Mouse (Mus musculus) left cerebral cortex, adult 9 months (tissue): ENCODE results near the gene Xkrx.
"Not testable (repeated sequence)": the region's sequence is repeated elsewhere in the genome, so short reads cannot be mapped to it uniquely, and the experiment has no call there.

Source experiments
- DNase-seq, 2 experiments: peaks; one replicate each; pipeline ENCODE4 v3.0.0; 2022; ENCODE audit warnings: low spot score in 2 of 2

The Xkrx gene

GRCm38 (mm10) chrX:134162043-134162720 lies at the start of gene Xkrx:
Gene Xkrx, minus strand, starts transcription at chrX:134162076.
- DNase-seq, result peak in 1 of 2 experiments; percentile 2

GRCm38 (mm10) chrX:134211151-134211642 lies 49.3 kb upstream of the Xkrx start:
- DNase-seq, result peak in 1 of 2 experiments; percentile 6

GRCm38 (mm10) chrX:134208491-134208890 lies 46.6 kb upstream of the Xkrx start:
- DNase-seq, result no peak

GRCm38 (mm10) chrX:134187201-134187600 lies 25.3 kb upstream of the Xkrx start, which contains the start of gene Arl13a:
Gene Arl13a, plus strand, starts transcription at chrX:134187501.
- DNase-seq, result not testable (repeated sequence)

- DNase-seq, result no peak
Observed at GRCm38 (mm10) chrX:134174699-134175098, 12.8 kb upstream of the Xkrx start.

GRCm38 (mm10) chrX:134170584-134170983 lies 8.7 kb upstream of the Xkrx start:
- DNase-seq, result no peak

GRCm38 (mm10) chrX:134163484-134163883 lies 1.6 kb upstream of the Xkrx start:
- DNase-seq, result no peak

DNA sequence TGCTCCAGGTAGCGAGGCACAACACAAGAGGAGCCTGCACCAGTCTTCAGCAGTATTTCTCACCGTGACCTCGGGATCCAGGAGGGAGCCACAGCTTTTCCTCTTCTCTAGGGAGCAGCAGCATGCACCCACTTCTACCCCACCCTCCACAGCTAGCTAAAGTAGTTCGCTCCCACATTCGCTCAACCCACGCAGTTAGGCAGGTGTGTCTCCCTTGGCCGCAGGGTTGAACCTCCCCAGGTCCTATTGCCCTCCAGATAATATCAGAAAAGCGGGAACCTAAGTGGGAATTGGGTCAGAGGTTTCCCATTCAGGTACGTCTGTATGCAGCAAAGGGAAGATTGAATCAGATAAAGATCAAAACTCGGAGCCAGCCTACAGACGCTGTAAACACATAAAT lies 950 bp upstream of the Xkrx start:
- DNase-seq, result peak; percentile 5 to 7

DNA sequence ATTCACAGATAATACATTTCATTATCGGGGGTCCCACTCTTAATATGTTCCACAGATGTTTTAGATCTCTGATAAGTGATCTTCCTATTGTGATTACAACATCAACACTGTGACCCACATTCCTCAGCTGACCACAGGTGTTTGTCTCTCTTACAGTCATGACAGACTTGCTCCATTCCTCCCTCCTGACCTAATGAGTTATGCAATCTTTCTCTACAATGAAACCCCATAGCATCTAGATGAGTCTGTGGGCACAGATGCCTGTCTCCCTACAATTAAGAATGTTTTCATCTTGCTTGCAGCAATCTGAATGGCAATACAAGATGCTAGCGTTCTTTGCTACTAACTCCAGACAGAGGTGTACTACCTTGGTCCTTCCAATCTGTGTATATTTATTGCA lies 1.4 kb downstream of the Xkrx start:
- DNase-seq, result no peak

DNA sequence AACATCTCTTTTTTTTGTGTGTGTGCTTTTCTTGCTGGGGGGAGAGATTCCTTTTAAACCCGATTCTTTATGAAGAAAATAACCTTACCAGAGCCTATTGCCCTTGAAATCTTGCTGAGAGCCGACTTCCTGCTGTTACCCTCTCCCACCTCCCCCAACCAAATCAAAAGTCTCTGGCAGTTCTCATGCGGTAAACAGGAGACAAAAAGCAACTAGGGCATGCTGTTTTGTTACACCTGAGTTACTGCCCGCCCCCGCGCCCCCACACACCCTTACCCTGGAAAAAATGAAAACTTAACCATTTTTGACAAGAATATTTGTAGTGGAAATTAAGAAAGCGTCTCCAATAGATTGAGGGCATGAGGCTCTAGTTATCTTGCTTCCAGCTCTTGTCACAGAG lies 3.7 kb downstream of the Xkrx start:
- no peak for DNase-seq

- no peak for DNase-seq
Observed at GRCm38 (mm10) chrX:134141986-134142385, 19.9 kb downstream of the Xkrx start.

DNA sequence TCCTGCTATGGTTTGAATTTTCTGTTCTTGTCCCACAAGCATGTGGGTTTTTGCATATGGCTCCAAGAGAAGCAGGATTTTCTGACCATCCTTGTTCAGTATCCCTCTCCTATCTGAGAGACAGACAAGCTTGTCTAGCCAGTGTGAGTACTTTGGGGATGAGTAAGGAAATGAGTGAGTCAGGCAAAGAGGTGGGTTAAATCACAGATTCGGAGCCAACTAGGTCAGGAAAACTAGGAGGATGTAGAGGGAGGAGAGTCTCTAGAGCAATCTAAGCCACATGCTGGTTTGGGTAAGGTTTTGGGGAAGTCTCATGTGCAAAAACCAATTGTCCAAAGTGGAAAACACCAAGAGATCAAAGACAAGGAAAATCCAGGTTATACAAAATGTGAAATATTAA lies 20.3 kb downstream of the Xkrx start:
- no peak for DNase-seq

GRCm38 (mm10) chrX:134140024-134140423 lies 21.9 kb downstream of the Xkrx start:
- no peak for DNase-seq

DNA sequence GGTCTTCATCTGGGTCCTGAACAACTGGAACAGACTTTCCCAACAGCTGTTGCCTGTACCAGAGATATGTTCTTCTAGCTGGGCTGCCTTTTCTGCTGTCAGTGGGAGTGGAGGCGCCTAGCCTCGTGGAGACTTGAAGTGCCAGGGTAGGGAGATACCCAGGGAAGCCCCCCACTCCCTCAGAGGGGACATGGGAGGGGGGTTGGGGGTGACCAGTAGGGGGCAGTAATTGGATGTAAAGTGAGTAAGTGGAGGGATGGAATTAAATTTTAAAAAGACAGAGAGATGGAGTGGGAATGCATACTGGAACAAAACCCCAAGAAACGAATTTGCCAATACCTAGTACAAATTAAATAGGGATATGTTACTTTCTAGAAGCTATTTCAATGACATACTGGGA lies 28.1 kb downstream of the Xkrx start:
- DNase-seq, result no peak

- DNase-seq, result no peak
Observed at GRCm38 (mm10) chrX:134132295-134132694, 29.6 kb downstream of the Xkrx start.

DNA sequence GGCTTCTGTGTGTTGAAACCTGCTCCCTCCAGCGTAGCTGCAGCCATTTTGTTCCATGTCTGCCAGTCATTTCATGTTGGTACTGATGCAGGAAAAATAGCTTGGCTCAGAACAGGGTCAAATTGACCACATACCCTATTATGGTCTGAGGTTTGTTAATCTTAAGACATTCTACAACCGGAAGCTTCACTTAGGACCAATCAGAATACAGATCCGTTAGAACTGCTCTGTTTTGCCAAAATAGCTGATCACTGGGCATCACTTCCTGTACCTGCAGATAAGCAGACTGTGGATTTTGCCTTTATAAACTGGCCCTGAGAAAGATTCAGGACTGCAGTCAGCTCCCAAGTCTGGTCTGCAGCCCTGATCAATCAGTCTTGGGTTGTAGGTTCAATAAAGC lies 33.3 kb downstream of the Xkrx start:
- no peak for DNase-seq

- no peak for DNase-seq
Observed at GRCm38 (mm10) chrX:134116417-134116816, 45.5 kb downstream of the Xkrx start.

GRCm38 (mm10) chrX:134111767-134112166 lies 50.1 kb downstream of the Xkrx start:
- DNase-seq, result no peak

DNA sequence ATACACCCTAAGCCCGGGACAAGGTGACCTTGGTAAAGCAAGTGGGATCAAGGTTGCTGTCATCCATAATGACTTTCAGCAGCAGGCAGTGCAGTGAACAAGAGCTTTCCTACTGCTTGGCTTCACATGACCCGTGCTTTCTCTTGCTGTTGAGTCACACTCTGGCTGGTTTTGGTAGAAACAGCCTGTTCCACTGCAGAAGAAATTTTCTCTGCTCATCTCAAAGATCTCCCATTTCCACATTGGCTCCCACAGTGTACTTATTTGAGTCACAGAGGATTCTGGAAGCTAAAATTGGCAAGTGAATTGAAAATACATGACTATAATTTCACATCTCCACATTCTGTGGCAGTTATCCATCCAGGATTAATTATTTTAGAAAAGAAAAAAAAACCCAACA lies 59.2 kb downstream of the Xkrx start:
- DNase-seq, result peak; percentile 11 to 15
